24 mouse cellular contexts compared by ENCODE assay signal in the genomic region with DNA sequence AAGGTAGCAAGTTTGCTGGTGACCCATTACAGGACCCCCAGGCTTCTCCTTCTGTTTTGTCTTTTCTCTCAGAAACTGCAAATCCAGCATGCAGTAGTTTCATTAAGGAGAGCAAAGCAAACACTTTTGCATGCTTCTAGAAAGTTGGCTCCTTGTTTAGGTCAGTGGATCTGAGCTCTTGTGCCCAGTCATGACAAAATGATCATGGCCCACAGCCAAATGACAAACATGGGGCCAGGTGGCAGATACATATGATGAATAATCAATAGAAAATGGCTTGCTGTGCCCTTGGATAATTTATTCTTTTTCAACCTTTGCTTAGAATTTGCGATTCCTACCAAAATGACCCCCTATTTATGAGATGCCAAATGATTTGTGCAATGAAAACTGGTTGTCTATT. TPM values are rescaled to one million over a fixed set of nuclear protein-coding genes. Genes with fewer than 3 reads are reported as not detected.
DNase-seq lines count a peak whose midpoint lies in the region; ATAC-seq and TF ChIP-seq lines count a peak whose summit lies in the region.
"Had no signal": no experiment of that assay in that cellular context is flagged by ENCODE, and none has a peak within 500 bp of the region (broad histone marks: within the 10 kb centered on the region; RNA-seq: fewer than 3 reads in every experiment).

No protein-coding gene starts in this region.

- no peak overlapping the region for H3K4me3 ChIP-seq in hindbrain, postnatal 0 days (ENCODE audit: low read length)
- H3K4me3 ChIP-seq in hindbrain, embryonic 16.5 days (ENCODE audit: low read length), result no peak overlapping the region
- H3K4me3 ChIP-seq: embryonic facial prominence, embryonic 10.5 days; forebrain, embryonic 13.5 days; heart, embryonic 15.5 days; hindbrain, embryonic 13.5 days had no signal

- no peaks in the 10 kb centered on the region for H3K27me3 ChIP-seq in hindbrain, postnatal 0 days (ENCODE audit: insufficient read depth, low read length)
- no peaks in the 10 kb centered on the region for H3K27me3 ChIP-seq in hindbrain, embryonic 16.5 days (replicated peaks; ENCODE audit: control insufficient read depth, insufficient read depth, low read length)
- H3K27me3 ChIP-seq: forebrain, embryonic 13.5 days; heart, embryonic 15.5 days; hindbrain, embryonic 13.5 days had no signal

- no peak for TF ChIP-seq CTCF in hindbrain, postnatal 0 days (IDR thresholded peaks at IDR 0.05; ENCODE audit: low read depth)

- no peak overlapping the region for H3K4me2 ChIP-seq in hindbrain, postnatal 0 days (ENCODE audit: low read depth, low read length)
- H3K4me2 ChIP-seq in hindbrain, embryonic 16.5 days (ENCODE audit: low read length), result no peak overlapping the region
- H3K4me2 ChIP-seq: forebrain, embryonic 13.5 days; heart, embryonic 11.5 days; heart, embryonic 15.5 days; hindbrain, embryonic 13.5 days had no signal

- no peak overlapping the region for H3K9ac ChIP-seq in hindbrain, postnatal 0 days (replicated peaks; ENCODE audit: low read length)
- no peak overlapping the region for H3K9ac ChIP-seq in hindbrain, embryonic 16.5 days (ENCODE audit: low read depth, low read length)
- H3K9ac ChIP-seq: forebrain, embryonic 13.5 days; forebrain, postnatal 0 days; heart, embryonic 15.5 days; hindbrain, embryonic 13.5 days had no signal

- H3K36me3 ChIP-seq in hindbrain, postnatal 0 days (ENCODE audit: insufficient read depth, low read length), result no peaks in the 10 kb centered on the region
- no peaks in the 10 kb centered on the region for H3K36me3 ChIP-seq in hindbrain, embryonic 16.5 days (ENCODE audit: control insufficient read depth, insufficient read depth, low read length)
- H3K36me3 ChIP-seq: embryonic facial prominence, embryonic 10.5 days; heart, embryonic 15.5 days; hindbrain, embryonic 13.5 days had no signal

- H3K4me1 ChIP-seq in hindbrain, postnatal 0 days (ENCODE audit: insufficient read depth, low read length), result no peaks in the 10 kb centered on the region
- no peaks in the 10 kb centered on the region for H3K4me1 ChIP-seq in hindbrain, embryonic 16.5 days (ENCODE audit: control insufficient read depth, insufficient read depth, low read depth, low read length)
- H3K4me1 ChIP-seq: forebrain, embryonic 13.5 days; heart, embryonic 15.5 days had no signal

- WGBS in hindbrain, postnatal 0 days, result 64% methylated on average over 1 of the region's 1 CpGs
- WGBS in hindbrain, embryonic 16.5 days, result 72% methylated on average over 1 of the region's 1 CpGs

- H3K9me3 ChIP-seq in hindbrain, postnatal 0 days (ENCODE audit: low read length), result no peaks in the 10 kb centered on the region
- H3K9me3 ChIP-seq in hindbrain, embryonic 16.5 days (ENCODE audit: control insufficient read depth, low read length), result no peaks in the 10 kb centered on the region
- H3K9me3 ChIP-seq: embryonic facial prominence, embryonic 10.5 days; forebrain, embryonic 13.5 days; heart, embryonic 15.5 days; hindbrain, embryonic 13.5 days had no signal

- DNase-seq in cerebellum, postnatal 10 days, result peak; percentile 70 to 72
- DNase-seq in cerebellum, adult 11 months, result no peak
- DNase-seq in hindbrain, postnatal 0 days (ENCODE audit: low spot score), result peak; percentile 29
- DNase-seq in lung, postnatal 10 days, result peak; percentile 13
- no peak for DNase-seq in lung, adult 18-20 months
- no peak for DNase-seq in urinary bladder, postnatal 25 days (ENCODE audit: low spot score)
- DNase-seq: adrenal gland, postnatal 36 days; cerebellum, adult 8-10 months; forebrain, postnatal 0 days had no signal

- no peak for ATAC-seq in hindbrain, postnatal 0 days
- no peak for ATAC-seq in hindbrain, embryonic 16.5 days
- ATAC-seq: forebrain, embryonic 13.5 days; forebrain, postnatal 0 days had no signal

- no peak overlapping the region for H3K27ac ChIP-seq in hindbrain, postnatal 0 days
- H3K27ac ChIP-seq in hindbrain, embryonic 16.5 days (ENCODE audit: low read depth, low read length), result no peak overlapping the region
- H3K27ac ChIP-seq: embryonic facial prominence, embryonic 10.5 days; forebrain, embryonic 13.5 days; heart, embryonic 15.5 days; hindbrain, embryonic 13.5 days had no signal

RNA-seq across cellular contexts. Expression of a gene that starts 0.9 kb away (rescaled TPM):
- 0.11 and 0.68 TPM in 2 replicates for total RNA-seq in hindbrain, postnatal 0 days (2014; rRNA removed)
- polyA plus RNA-seq in hindbrain, postnatal 0 days (2015; fragmentation: Nextera tagmentation; extraction: Ambion mirVana), result 0.53 and 0.71 TPM in 2 replicates
- polyA plus RNA-seq in hindbrain, embryonic 16.5 days (2015; fragmentation: Nextera tagmentation; extraction: Ambion mirVana), result 0.10 and 0.12 TPM in 2 replicates
- total RNA-seq: forebrain, postnatal 0 days; hematopoietic stem cell, adult 5-6 weeks; MEL had no signal
- polyA plus RNA-seq: C2C12; embryonic facial prominence, embryonic 10.5 days; forebrain, embryonic 13.5 days; heart, embryonic 11.5 days; heart, embryonic 15.5 days; hindbrain, embryonic 13.5 days had no signal

RNA-seq across cellular contexts. Expression of a gene that starts 18.2 kb away (rescaled TPM):
- not detected in 2 replicates for total RNA-seq in hindbrain, postnatal 0 days (2014; rRNA removed)
- polyA plus RNA-seq in hindbrain, postnatal 0 days (2015; fragmentation: Nextera tagmentation; extraction: Ambion mirVana), result not detected in 2 replicates
- polyA plus RNA-seq in hindbrain, embryonic 16.5 days (2015; fragmentation: Nextera tagmentation; extraction: Ambion mirVana), result not detected in 2 replicates
- total RNA-seq: adrenal gland, adult 18-20 months; adrenal gland, postnatal 36 days; forebrain, postnatal 0 days; gastrocnemius, adult 18-20 months; gastrocnemius, postnatal 36 days; heart, adult 18-20 months; heart, postnatal 14 days; hematopoietic stem cell, adult 5-6 weeks; MEL had no signal
- polyA plus RNA-seq: C2C12; embryonic facial prominence, embryonic 10.5 days; embryonic facial prominence, embryonic 14.5 days; forebrain, embryonic 13.5 days; forebrain, postnatal 0 days; heart, embryonic 11.5 days; heart, embryonic 15.5 days; hindbrain, embryonic 13.5 days had no signal

Comparison
In these comparisons a context has a peak if more than half of its experiments do, and no peak if none do; other contexts are left out.
1. DNase-seq: peak in cerebellum, postnatal 10 days (2 of 2), hindbrain, postnatal 0 days (single experiment) and lung, postnatal 10 days (single experiment); none in cerebellum, adult 11 months (single experiment), lung, adult 18-20 months (0 of 2) and urinary bladder, postnatal 25 days (single experiment).